18 mouse cellular contexts compared by ENCODE assay signal in the genomic region with DNA sequence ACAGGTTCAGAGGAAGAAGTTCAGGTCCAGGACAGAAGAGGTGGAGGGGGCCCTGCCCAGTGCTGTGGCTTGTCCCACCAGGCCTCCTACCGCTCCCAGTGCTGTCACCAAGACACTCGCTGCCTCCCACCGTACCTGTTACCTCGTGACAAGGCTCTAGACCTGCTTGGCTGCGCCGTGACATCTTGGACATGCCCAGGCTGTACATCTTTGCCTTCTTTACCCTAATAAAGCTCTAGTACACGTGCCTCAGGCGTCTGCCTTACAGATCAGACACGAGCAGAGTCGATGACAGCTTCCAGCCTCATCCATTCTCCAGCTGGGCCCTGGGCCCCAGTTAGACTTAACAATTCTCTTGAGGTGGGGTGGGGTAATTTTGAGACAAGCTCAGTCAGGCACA. TPM values are rescaled to one million over a fixed set of nuclear protein-coding genes. Genes with fewer than 3 reads are reported as not detected.
"Had no signal": no experiment of that assay in that cellular context is flagged by ENCODE, and none has a peak within 500 bp of the region (broad histone marks: within the 10 kb centered on the region; RNA-seq: fewer than 3 reads in every experiment).

No protein-coding gene starts in this region.

- DNase-seq: heart, postnatal 10 days; heart, postnatal 14 days; heart, postnatal 36 days; heart, postnatal 4 days; kidney, adult 11 months; kidney, adult 18-20 months; kidney, adult 2 months; kidney, adult 8-10 months; kidney, adult 9 months; kidney, postnatal 10 days; kidney, postnatal 14 days; kidney, postnatal 25 days; kidney, postnatal 36 days; kidney, postnatal 4 days; layer of hippocampus, adult 9-11 months; layer of hippocampus, postnatal 36 days had no signal

RNA-seq across cellular contexts. Expression of a gene that starts 4.4 kb away (rescaled TPM):
- total RNA-seq: heart, postnatal 36 days; hematopoietic stem cell, adult 5-6 weeks; layer of hippocampus, postnatal 10 days had no signal
